25 mouse cellular contexts compared by ENCODE assay signal in the genomic region with DNA sequence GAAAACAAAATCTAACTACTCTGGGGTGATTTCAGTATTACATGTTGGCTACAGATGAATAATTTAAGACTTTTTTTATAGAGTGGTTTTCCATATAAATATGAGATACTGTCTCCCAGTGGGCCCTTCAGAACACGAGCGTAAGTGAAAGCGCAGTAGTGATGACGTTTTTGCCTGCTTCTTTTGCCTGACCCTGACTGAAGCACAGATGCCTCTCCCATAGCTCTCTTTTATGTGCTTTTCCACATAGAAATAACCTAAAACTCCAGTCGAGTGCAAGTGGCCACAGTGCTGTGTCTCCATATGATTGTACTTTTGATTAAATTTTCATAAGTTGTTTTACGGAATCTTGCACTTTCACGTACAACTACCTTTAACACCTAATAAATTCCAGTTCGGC.
"Had no signal": no experiment of that assay in that cellular context is flagged by ENCODE, and none has a peak within 500 bp of the region (broad histone marks: within the 10 kb centered on the region; RNA-seq: fewer than 3 reads in every experiment).

No protein-coding gene starts in this region.

- ATAC-seq: forebrain, postnatal 0 days; hindbrain, embryonic 16.5 days; inflammation-experienced regulatory T-cells, adult 6 months; intestine, embryonic 15.5 days; intestine, postnatal 0 days had no signal

- H3K4me1 ChIP-seq: heart, embryonic 13.5 days; heart, embryonic 15.5 days; hindbrain, embryonic 10.5 days; hindbrain, embryonic 12.5 days; intestine, embryonic 15.5 days; limb, embryonic 15.5 days had no signal

- DNase-seq: forebrain, postnatal 0 days; gastrocnemius, adult 2 months; gastrocnemius, postnatal 10 days; gastrocnemius, postnatal 25 days; heart, adult 2 months; heart, postnatal 14 days; heart, postnatal 4 days; kidney, adult 18-20 months; kidney, adult 8-10 months; kidney, postnatal 10 days; kidney, postnatal 25 days; kidney, postnatal 4 days had no signal

- H3K9ac ChIP-seq: forebrain, postnatal 0 days; heart, embryonic 13.5 days; heart, embryonic 15.5 days; hindbrain, embryonic 12.5 days; hindbrain, embryonic 14.5 days; intestine, embryonic 15.5 days; limb, embryonic 15.5 days had no signal

- H3K36me3 ChIP-seq: heart, embryonic 13.5 days; heart, embryonic 15.5 days; hindbrain, embryonic 10.5 days; hindbrain, embryonic 12.5 days; intestine, embryonic 15.5 days; limb, embryonic 15.5 days had no signal

- H3K4me2 ChIP-seq: heart, embryonic 11.5 days; heart, embryonic 13.5 days; heart, embryonic 15.5 days; hindbrain, embryonic 12.5 days; hindbrain, embryonic 14.5 days; intestine, embryonic 15.5 days; limb, embryonic 15.5 days had no signal

- H3K4me3 ChIP-seq: gastrocnemius, adult 2 months; heart, adult 2 months; heart, embryonic 13.5 days; heart, embryonic 15.5 days; hindbrain, embryonic 10.5 days; hindbrain, embryonic 12.5 days; intestine, embryonic 15.5 days; layer of hippocampus, adult 2 months; left cerebral cortex, adult 2 months; limb, embryonic 15.5 days had no signal

- H3K9me3 ChIP-seq: heart, embryonic 13.5 days; heart, embryonic 15.5 days; hindbrain, embryonic 10.5 days; hindbrain, embryonic 12.5 days; intestine, embryonic 15.5 days; limb, embryonic 15.5 days had no signal

- H3K27ac ChIP-seq: gastrocnemius, adult 2 months; heart, adult 2 months; heart, embryonic 13.5 days; heart, embryonic 15.5 days; hindbrain, embryonic 10.5 days; hindbrain, embryonic 12.5 days; hindbrain, embryonic 14.5 days; intestine, embryonic 15.5 days; layer of hippocampus, adult 2 months; left cerebral cortex, adult 2 months; limb, embryonic 15.5 days had no signal

- H3K27me3 ChIP-seq: heart, embryonic 13.5 days; heart, embryonic 15.5 days; hindbrain, embryonic 12.5 days; intestine, embryonic 15.5 days; limb, embryonic 15.5 days had no signal
